Mouse (Mus musculus) cerebellum, adult 8-10 months (tissue): ENCODE data around the gene Slc25a51.
"Not testable (repeated sequence)": the region's sequence is repeated elsewhere in the genome, so short reads cannot be mapped to it uniquely, and the experiment has no call there.

Experiments
- DNase-seq: peaks from one replicate; pipeline ENCODE4 v3.0.0; 2022

Gene Slc25a51

GRCm38 (mm10) chr4:45396211-45396610, 12.4 kb downstream of the Slc25a51 start:
- not testable (repeated sequence) for DNase-seq

- DNase-seq, result no peak
These were observed 14.9 kb downstream of the Slc25a51 start for GRCm38 (mm10) chr4:45393658-45394057.

- DNase-seq, result no peak
These were observed 15.6 kb downstream of the Slc25a51 start for GRCm38 (mm10) chr4:45392994-45393393.

GRCm38 (mm10) chr4:45392572-45392971, 16.0 kb downstream of the Slc25a51 start:
- no peak for DNase-seq

GRCm38 (mm10) chr4:45392099-45392498, 16.5 kb downstream of the Slc25a51 start:
- DNase-seq, result no peak

GRCm38 (mm10) chr4:45387296-45387695, 21.3 kb downstream of the Slc25a51 start:
- DNase-seq, result not testable (repeated sequence)

- DNase-seq, result not testable (repeated sequence)
These were observed 26.4 kb downstream of the Slc25a51 start for GRCm38 (mm10) chr4:45382133-45382532.

- DNase-seq, result not testable (repeated sequence)
These were observed 27.5 kb downstream of the Slc25a51 start for GRCm38 (mm10) chr4:45380903-45381580.

- no peak for DNase-seq
These were observed 32.0 kb downstream of the Slc25a51 start for GRCm38 (mm10) chr4:45376573-45376972.

GRCm38 (mm10) chr4:45374879-45375278, 33.7 kb downstream of the Slc25a51 start:
- no peak for DNase-seq

- no peak for DNase-seq
These were observed 37.3 kb downstream of the Slc25a51 start for GRCm38 (mm10) chr4:45371261-45371660.

- no peak for DNase-seq
These were observed 51.9 kb downstream of the Slc25a51 start for GRCm38 (mm10) chr4:45356653-45357052.
